Mouse (Mus musculus) NIH3T3 (cell line): ENCODE measurements around the gene Mtx1.

Experiments
- DNase-seq: peaks from one replicate; pipeline ENCODE4 v3.0.0-alpha.2; 2012; ENCODE audit warnings: low read depth

The Mtx1 gene

DNA sequence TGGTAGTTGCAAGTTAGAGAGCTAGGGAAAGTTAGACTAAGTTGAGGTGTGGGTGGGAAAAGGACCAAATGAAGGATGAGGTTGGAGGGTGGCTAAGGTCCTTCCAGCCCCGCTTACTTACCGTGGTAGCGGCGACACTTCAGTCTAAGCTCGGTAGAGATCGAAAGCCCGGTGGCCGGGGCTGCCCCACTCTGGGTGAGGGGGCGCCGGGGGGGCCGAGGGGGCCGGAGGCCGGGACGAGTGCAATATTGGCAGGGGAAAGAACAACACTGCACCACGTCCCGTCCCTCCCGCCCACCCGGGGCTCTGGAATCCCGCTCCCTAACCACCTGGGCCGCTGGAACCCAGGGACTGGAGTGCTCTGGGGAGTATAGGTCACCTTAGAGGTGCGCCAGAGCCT lies at the start of gene Mtx1:
Gene Mtx1, minus strand, starts transcription at position 189 of the 400 bp plus-strand sequence.
- no peak for DNase-seq

DNA sequence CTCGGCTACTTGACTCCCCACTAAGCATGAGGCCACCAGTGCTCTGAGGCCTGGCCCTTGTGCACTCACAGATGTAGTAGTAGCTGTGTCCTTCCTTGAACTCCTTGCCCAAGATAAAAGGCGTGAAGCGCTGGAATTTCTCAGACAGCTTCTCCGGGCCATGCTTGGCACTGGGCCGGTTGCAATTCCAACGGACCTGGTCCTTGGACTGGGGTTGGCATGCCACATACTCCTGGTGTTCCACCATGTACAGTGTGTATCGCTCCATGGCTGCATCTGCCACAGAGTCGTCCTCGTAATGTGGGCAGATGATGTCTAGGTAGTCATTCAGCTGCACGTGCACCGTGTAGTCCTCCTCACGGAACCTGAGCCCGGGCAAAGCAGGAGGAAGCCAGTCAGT lies 49.2 kb upstream of the Mtx1 start:
- no peak for DNase-seq

DNA sequence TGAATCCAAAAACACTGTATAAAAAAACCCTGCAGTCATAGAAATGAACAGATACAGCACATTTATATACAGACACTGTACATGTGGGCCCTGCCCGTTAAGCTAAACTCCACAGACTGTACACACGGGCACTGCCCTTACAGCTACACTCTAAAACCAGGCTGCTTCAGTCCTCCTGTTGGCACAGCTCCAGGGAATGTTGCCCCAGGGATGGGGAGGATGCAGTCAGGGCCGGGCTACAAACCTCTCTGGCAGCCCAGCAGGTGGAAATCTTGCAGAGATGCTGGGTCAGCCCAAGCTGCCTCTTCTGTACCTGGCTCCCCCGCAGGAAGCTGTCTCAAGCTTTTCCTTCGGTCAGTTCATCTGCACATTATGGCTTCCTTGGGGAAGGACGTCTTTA lies 44.9 kb upstream of the Mtx1 start:
- peak; percentile 43 for DNase-seq

DNA sequence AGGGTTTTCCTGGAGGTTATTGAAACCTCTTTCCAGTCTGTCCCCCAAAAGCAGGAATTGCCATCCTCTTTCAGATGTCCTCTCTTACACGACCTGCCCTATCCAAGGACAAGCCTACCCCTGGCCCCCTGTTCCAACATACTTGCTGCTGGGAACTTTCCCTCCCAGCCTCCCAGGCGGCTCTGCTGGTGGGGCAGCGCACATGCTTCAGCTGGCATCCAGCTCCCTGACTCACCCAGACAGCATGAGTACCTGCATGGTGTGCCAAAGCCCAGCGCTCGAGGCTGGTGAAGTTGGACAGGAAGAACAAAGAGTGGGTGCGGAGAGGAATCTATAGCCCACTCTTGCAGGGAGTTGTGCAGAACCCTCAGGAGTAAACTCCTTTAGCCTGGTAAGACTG lies 44.0 kb upstream of the Mtx1 start:
- DNase-seq = peak; percentile 88

DNA sequence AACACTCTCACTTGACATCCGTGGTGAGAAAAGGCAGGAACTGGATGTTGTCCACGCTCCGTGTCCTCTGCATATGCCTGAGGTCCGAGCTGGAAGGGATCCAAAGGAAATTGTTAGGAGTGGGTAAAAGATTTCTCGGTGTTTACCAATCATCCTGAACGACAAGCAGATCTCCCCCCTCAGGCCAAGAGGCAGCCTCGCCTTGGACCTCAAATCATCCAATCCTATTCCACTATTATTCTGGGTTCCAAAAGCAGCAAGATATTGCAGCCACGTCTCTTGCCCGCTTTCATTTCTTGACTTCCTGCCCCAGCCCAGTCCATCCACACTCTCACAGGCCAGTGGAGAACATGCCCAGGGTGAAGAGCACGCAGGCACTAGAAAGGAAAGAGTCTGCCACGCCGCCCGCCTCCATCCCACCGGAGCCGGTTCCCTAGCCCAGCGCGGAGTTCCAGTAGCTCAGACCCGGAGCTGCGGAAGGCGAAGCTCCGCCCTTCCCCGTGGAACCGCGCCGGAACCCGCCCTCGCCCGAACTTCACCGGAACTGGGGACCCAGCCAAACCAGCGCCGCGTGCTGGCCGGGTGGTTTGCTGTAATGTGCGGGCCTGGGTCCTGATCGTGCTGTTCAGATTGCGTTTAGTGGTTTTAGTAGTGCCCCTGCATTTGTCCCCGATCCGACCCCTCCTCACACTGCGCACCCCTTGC lies 43.3 kb upstream of the Mtx1 start, which contains the start of gene Slc50a1:
Gene Slc50a1, minus strand, starts transcription at position 520 of the 705 bp plus-strand sequence.
- peak; percentile 86 for DNase-seq

DNA sequence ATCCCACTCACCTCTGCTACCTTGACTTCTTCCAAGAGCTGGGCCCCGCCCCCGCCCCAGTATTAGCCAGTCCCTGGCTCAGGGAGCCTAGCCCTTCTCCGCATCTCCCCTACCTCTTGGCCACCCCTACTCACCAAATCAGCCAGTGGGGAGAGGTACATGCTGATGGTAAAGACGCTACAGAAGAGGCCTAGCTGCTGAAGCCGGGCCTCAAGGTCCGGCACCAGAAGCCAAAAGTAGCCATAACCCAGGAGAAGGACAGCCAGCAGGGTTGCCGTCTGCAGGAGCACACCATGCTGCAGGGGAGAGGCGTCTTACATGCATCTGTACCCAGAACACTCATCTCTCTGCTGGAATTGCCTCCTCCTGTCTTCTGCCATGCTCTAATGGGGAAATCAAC lies 42.0 kb upstream of the Mtx1 start:
- DNase-seq = no peak

DNA sequence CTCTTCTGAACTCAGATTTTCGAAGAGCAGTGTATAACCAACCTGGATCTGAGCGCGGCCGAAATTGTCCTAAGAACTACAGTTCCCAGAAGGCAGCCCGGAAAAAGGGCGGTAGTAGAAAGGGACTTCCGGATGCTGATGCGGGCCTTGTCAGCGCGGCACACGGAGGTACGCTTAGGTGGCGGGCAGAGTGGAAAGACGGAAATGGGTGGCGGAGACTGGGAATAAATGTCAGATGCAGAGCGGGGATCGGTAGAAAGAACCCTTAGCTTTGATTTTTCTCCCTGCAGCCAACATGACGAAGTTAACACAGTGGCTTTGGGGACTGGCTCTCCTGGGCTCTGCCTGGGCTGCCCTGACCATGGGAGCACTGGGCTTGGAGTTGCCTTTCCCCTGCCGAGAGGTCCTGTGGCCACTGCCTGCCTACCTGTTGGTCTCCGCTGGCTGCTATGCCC lies 39.6 kb upstream of the Mtx1 start:
- DNase-seq = peak; percentile 86

DNA sequence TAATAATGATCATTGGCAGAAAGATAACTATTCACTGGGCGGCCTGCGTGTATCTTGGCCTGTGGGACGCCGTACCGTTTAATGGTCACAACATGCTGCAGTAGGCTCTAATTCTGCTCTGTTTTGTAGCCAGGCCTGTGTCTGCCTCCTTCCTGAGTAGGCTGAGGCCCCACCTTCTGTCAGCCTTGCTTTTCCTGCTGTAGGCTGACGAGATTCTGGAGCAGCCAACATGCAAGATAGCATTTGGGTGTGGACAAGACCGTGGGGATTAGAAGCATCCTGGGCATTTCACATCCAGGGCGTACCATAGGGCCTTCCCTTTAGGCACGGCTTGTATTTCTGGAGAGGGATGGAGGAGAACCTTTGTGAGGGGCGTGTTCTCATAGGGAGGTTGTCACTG lies 35.5 kb upstream of the Mtx1 start:
- no peak for DNase-seq

DNA sequence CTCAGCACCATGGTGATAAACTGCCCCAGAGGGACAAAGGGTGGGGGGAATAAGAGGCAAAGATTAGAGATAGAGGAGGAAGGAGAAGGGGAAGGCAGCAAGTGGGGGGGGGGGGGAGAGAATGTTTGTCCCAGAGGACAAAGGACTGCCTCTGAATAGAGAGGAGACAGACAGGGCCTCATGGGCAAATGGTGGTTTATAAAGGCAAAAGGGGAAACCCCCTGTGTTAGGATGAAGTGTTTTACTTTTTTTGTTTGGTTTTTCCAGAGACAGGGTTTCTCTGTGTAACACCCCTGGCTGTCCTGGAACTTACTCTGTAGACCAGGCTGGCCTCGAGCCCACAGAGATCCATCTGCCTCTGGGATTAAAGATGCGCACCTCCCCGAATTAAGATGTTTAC lies 33.3 kb upstream of the Mtx1 start:
- no peak for DNase-seq

DNA sequence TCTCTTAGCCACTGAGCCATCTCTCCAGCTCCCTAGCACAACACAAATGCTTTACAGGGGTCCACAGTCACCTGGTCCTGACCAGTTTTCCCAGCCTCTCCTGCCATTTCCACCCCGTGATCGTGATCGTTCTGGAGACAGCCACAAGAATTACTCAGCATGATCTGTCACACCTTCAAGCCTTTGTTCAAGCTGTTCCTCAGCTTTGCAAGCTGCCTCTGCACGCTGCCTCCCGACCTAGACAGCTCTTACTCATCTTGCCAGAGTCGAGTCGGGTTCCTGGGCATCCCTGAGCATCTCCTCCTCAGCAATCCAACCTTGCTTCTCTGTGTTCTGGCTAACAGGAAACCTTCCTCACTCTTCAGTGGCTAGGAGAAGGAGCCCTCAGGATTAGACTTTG lies 32.2 kb upstream of the Mtx1 start, which contains the start of gene Dpm3:
Gene Dpm3, plus strand, starts transcription at position 283 of the 400 bp plus-strand sequence.
- DNase-seq = no peak

DNA sequence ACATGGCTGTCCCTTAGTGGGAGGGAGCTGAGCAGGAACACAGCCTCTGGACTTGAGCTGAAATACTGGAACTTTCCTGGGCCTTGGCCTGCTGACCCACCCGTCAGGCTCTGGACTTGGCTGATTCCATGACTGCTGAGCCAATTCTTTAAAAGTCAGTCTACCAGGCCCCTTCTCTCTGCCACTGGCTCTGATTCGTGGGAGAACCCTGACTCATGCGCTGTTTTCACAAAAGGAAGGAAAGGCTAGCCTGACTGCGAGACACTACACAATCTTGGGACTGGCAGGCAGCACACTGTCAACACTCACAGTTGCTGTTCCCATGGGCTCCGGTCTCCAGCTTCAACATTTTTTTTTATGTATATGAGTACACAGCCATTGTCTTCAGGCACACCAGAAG lies 29.3 kb upstream of the Mtx1 start:
- peak; percentile 58 for DNase-seq

DNA sequence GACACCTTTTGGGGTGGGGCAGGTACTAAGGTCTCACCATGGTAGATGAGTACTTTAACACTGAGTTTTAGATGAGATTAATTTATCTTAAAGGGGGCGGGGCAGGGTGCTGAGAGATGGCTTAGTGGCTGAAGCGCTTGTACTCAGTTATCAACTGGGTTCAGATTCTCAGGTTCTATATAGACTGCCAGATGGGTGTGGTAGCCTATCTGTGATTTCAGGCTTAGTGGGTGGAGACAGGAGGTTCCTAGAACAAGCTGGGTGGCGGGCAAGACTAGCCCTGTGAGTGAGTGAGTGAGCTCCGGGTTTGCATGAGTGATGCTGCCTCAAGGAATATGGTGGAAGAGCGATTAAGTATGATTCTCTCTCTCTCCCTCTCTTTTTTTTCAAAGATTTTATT lies 28.1 kb upstream of the Mtx1 start:
- DNase-seq = no peak

DNA sequence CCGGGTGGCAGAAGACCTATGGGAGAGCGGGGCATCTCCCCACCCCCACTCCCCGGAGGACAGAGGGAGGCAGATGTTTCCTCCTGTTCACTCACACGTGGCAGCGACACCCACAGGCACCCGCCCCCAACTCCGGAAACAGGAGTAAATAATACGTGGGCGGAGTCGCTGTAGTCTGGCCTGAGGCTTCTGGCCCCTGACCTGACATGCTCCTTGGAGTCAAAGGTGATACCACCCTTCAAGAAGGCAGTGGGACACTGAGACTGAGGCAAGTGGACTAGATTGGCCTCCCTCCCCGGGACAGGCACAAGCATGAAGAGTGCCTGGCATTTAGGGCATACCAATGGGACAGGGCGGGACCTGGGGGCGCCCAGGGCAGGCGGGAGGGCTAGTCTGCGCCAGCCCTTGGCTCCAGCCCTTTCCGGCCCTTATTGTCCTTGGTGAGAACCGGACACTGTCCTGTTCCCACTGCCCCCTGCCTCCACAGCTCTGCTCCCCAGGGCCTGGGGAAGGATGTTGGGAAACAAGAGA lies 24.5 kb upstream of the Mtx1 start:
- no peak for DNase-seq

DNA sequence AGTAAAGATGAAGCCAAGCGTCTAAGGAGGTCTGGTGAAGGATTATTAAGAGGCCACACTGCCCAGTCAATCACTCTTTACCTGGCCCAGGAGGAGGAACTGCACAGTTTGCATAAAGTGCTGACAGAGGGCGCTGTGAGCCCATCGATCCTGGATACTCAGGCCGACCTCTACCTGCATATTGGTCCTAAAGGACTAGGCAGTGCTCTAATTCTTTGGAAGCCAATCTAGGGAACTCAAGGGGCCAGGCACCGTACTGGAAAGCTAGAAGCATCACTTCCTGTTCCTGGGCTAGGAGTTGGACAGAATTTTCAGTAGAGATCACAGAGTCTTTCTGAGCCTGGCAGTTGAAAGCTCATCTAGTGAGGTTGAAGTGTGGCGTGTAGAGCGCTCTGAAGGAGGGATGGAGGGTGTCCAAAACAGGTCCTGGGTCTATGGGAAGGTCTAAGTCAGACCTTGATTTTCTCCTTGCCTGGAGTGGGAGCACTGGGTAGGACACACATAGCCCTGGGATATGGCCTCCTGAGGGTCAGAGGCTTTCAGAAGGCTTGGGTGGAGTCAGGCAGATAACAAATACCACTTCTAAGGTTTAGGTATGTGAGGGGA lies 23.6 kb upstream of the Mtx1 start:
- peak; percentile 76 for DNase-seq

DNA sequence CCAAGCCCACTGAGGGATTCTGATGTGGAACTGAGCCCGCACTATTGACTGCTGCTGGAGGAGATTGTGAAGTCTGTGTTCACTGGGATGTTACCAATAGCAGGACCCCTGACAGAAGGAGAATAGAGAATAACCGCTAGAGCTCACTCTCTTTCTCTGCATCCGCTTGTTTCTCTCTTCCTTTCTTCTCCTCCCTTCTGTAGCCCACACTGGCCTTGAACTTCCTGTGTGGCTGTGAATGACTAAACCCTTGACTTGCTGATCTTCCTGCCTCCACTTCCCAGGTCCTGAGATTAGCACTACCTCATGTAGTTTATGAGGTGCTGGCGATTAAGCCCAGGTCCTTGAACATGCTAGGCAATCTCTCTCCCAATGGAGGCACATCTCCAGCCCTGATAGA lies 20.6 kb upstream of the Mtx1 start:
- no peak for DNase-seq

DNA sequence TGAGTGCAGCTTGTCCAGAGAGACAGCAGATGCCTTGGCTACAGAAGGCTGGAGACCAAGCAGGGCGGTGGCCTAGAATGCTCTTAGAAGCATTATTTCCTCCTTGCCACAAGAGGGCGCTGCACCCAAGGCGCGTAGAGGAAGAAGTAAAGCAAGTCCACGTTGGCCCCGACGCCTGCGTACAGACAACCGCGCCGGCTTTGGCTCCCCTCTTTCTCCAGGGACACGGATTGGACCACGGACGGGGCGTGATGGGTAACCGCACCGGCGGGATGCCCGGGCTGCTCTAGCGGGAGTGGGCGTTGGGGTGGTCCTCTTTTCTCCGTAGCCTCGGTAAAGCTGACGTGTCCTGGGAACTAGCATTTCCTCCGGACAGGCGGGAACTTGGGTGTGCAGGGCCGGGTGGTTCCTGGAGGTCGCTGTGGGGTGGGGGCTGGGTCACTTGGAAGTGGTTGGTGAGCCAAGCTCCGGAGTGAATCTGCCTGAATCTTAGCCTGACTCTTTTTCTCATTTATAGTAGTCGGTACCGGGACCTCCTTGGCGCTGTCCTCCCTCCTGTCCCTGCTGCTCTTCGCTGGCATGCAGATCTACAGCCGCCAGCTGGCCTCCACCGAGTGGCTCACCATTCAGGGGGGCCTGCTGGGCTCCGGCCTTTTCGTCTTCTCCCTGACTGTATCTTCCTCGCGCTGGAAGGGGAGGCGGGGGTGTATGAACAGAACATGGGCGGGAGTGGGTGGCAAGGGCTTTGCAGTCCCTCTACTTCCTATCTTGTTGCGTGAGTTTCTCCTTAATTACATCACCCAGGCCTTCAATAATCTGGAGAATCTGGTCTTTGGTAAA lies 19.6 kb upstream of the Mtx1 start, which contains the start of gene Trim46:
Gene Trim46, minus strand, starts transcription at position 49 of the 840 bp plus-strand sequence.
- peak; percentile 95 for DNase-seq

DNA sequence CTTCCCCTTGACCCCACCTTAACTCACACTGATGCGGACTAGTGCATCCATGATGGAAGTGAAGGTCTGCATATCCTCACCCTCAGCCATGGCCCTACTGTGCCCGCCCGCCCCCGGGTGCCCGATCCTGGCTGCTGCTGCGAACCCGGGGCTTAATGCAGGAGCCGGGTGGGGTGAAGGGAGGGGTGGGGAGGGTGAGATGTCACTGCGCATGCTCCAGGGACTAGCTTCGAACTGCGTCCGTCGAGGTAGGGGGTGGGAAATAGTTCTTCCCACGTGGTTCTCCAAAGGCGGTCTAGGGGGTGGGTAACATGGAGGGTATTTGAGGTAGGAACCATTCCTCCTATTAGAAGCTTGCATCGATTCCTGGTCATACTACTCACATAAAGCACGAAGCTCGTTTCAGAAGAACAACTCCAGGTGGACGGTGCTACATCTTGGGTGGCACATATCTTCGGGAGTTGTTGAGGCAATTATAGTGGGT lies 18.8 kb upstream of the Mtx1 start, which contains the start of gene Krtcap2:
Gene Krtcap2, plus strand, starts transcription at position 279 of the 484 bp plus-strand sequence.
- DNase-seq = peak; percentile 86

DNA sequence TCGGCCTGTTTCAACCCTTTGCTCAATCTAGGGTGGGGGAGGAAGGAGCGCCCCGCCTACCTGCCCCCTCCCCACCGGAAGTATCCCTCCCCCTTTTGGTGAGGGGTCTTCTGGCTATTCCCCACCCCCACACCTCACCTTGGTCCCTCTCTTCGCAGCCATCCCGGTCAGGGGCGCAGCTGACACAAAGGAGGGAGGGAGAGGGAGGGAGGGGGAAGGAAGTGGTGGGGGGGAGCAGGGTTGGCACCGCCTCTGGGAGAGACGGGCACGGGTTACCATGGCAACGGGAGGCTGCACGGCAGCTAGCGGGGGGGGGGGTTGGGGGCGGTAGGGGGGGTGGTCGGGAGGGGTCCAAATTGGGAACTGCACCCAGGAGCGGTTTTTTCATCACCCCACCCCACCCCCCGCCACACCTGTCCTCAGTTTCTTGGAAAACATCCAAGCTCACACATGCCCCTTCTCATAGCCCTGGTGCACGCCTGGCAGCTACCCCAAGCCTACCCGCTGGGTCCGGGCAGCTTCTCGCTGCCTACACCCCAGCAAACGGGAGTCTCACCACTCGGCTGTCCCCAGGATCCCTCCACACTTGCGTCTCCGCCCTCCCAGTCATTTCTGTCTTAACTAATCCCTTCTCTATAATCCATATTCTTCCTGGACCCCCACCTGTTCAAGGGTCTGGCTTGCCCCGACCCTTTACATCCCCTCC lies 18.2 kb upstream of the Mtx1 start:
- DNase-seq = peak; percentile 77

DNA sequence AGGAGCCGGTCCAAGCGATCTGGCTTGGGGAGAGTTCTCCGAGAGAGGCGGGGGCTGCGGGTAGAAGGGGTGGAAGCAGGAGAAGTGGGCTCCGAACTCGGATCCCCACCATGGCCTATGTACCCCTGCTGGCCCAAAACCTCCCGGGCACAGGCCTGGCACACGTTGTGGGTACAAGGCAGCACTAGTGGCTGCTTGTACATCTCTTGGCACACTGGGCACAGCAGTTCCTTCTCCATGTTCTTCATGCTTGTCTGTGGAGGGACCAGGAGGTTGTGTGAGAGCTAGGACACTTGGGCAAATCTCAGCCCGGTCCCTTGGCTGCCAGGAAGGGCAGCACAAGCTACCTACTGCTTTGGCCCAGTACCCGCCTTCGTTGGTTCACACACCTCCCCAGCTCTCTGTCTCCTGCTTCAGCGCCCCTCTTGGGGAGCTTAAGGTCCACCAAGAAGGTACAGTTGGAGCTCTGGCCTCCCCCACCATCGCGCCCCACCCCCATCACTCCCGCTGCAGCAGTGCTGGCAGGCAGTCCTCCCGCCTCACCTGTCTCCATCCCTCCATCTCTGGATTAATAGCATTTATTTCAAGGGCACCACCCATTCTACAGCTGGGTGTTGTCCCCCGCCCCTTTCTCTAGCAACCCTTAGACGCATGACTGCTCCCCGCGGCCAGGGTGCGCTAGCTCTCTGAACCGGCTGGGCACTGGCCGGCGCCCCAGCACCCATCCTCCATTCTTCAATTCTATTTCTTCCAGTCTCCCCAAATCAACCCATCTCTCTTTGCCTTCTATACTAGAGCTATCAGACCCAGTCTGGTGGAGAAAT lies 17.5 kb upstream of the Mtx1 start:
- DNase-seq = peak; percentile 79

DNA sequence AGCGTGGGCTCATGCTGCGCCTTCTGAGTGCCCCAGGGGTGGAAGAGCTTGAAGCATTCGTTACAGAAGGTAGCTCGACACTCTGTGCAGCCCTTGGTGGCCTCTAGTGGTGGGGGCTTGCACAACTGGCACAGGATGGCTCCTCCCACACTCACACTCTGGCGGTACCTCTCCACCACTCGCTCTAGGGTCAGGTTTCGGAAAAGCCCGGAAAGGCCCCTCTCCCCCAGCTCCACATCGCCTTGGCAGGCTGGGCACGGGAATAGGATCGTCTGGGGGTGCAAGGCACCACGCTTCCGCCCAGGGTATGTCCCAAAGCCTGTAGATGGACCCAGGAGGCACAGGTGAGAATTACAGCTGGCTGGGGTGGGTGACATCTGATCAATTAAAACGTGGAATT lies 16.7 kb upstream of the Mtx1 start:
- peak; percentile 39 for DNase-seq
